Mouse (Mus musculus) naive thymus-derived CD4-positive, alpha-beta T cell, adult 2 months (primary cell): ENCODE results near the gene Srm.

ENCODE experiments used
- DNase-seq: peaks from one replicate; pipeline ENCODE4 v3.0.0-alpha.2; 2011; ENCODE audit warnings: low read depth

Srm gene

DNA sequence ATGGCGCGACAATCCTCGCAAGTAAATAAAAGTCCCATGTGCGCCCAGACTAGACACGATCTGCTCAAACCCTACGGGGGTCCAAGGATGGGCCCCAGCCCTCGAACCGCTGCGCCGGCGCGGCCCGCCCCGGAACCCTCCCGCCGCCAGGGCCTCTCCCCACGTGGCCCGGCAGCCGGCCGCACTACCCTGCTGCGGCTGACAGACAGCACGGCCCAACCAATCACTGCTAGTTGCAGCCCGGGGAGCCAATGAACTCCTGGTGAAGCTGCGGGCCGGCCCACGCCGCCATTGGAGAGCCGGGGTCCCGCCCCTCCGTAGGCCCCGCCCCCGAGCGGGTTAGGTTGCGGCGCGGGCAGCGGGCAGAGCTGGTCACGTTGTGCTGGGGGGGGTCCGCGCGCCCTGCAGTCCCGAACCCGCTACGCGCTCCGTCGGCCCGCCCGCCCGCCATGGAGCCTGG, at the start of gene Srm:
Gene Srm, plus strand, starts transcription at position 333 of the 460 bp plus-strand sequence.
- peak; percentile 95 for DNase-seq

DNA sequence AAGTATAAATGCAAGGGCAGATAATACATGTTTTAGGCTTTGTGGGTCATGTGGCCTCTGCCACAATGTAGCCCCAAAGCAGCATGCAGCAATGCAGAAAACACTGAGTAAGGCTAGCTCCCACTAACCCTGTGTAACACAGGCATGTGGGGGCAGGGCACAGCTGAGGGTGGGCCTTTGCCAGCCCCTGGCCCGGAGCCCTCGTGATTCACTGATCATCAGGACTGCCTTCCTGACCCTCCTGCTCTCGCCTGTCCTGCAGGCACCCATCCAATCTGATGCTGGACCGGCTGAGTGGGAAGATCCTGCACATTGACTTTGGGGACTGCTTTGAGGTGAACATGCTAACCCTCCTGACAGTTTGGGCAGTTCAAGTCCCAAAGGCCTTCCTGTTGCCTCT, 42.2 kb upstream of the Srm start:
- no peak for DNase-seq

DNA sequence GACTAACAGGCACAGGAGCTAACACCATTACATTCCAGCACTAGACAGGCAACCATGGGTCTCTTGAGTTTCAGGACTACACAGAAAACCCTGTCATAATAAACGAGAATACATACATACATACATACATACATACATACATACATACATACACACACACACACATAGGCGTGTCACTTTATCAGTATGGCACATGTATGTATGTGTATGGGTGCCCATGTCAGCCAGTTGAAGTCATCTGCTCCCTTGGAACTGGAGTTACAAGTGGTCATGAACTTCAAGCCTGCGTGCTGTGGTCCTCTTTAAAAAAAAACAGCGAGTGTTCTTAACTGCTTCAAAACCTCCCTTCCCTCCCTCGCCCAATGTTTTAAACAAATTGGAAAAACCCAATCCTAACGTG, 33.5 kb upstream of the Srm start:
- DNase-seq: no peak

DNA sequence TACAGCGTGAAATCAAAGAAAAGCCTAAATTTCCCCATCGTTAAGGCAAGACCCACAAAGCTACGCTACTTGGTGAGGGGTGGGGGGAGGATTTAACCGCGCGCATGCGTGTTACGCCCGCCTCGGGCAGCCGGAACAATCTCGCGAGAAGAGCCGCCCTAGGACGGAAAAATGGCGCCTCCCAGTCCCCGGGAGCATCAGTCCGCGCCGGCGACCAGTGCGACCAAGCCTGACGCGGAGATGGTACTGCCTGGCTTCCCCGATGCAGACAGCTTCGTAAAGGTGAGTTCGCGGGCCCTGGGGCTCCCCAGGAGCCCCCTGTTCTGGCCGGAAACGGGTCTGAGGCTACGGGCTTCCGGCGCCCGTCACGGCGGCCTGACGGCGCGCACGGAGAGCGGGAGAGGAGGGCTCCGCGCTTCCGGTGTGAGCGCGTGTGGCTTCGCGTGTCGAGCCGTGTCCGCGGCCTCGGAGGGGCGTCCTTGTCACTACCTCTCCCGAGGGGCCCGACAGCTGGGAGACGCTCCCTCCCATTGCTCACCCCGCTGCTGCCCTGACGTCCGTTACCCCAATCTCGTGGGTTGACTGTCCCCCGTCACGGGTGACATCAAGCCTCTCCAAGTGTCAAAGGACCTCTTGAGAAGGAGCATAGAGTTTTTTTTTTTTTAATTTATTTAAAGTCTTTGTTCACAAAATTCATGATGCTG, 32.9 kb upstream of the Srm start, which contains the start of gene Exosc10:
Gene Exosc10, plus strand, starts transcription at position 133 of the 704 bp plus-strand sequence.
- peak; percentile 96 for DNase-seq

DNA sequence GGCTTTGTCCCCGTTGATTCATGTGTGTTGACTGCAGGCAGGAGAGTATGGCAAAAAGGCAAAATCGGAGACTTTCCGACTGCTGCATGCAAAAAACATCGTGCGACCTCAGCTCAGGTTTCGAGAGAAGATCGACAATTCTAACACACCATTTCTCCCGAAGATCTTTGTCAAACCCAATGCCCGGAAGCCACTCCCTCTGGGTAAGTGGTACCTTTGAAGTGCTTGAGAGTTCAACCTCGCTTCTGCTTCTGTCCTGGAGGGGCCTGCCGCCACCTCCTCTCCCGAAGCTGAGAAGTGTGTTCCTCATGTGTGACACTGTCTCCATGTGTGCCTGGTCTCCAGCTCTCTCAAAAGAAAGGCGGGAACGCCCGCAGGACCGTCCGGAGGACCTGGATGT, 28.6 kb upstream of the Srm start:
- no peak for DNase-seq

DNA sequence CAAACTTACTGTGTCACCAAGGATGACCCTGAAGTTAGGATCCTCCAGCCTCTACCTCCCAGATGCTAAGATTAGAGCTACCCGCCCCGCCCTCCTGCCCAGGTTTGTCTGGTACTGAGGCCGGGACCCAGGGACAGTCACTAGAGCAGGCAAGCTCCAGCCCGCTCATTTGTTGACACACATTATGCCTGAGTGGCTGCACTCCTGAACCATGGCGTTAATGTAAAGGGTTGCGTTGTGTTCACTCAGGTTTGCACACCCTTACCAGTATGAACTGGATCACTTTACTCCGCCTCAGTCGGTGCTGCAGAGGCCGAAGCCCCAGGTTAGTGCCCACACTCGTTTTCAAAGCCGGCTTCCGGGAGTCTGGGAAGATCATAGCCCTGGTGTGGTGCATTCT, 27.7 kb upstream of the Srm start:
- no peak for DNase-seq

DNA sequence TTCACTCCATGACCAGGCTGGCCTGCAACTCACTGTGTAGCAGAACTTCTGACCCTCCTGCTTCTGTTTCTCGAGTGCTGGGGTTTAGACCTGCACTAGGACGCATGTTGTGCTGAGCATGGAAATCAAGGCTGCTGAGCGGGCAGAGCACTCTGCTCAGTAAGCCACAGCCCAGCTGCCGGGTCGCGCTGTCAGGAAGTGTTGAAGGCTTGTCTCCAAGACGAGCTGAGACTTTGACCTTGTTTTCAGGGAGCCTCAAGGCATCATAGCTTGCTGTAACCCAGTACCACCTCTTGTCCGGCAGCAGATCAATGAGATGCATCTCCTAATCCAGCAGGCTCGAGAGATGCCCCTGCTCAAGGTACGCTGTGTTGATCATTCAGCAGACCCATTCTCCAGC, 21.2 kb upstream of the Srm start:
- DNase-seq: no peak

DNA sequence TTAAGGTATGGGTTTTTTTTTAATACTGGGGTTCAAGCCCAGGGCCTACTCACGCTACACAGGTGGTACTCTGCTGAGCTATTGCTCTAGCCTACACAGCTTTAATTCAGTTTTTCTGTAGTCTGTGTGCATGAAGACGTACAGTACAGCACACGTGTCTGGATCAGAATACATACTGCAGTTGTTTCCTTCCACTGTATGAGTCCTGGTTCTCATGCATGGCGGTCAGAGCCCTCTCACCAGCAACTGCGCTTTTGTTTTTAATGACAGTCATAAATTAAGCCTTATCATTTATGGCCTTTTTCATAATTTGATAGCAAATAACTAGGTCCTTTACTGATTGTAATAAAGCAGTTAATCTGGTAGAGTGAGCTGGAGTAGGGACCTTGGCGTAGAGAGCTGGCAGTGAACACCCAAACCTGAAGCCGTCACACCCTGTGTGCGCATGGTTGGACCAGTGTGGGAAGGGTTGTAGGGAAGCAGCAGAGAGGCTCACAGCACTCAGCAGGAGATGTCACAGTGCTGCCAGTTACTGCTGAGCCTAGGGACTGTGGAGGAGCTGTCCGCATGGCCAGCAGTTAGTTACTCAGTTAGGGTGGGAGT, 20.5 kb upstream of the Srm start:
- DNase-seq: no peak

DNA sequence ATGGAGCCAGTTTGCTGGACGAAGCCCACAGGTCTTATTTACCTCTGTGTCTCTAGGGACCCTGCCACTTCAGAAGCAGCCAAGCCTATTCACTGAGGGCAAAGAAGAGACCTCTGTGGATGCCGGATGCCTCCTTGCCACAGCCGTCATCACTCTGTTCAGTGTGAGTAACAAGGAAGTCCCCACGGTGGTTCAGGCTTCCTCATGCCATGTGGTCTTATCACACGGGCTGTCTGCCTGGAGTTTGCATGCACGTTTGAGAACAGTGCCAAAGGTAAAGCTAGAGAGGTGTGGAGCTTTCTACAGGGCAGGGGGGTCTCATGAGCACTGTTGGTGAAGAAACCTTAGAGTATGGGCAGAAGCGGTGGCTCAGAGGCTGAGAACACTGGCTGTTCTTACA, 18.1 kb upstream of the Srm start:
- DNase-seq: no peak

DNA sequence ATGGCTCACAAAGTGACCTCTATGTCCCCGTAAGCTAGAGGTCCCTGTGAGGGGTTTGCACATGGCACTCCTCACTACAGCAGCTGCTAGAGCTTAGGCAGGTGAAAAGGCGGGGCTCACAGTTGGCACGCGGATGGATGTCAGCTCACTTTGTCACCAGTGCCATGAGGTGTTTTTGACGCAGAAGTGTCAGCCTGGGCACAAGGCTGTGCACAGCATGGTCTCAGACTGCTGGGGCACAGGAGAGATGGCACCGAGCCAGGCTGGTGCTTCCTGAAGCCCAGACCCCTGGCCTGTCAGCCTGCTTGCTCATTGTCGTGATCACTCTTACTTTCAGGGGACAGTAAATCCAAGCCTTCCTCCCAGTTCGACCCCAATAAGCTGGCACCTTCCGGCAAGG, 10.5 kb upstream of the Srm start:
- no peak for DNase-seq

DNA sequence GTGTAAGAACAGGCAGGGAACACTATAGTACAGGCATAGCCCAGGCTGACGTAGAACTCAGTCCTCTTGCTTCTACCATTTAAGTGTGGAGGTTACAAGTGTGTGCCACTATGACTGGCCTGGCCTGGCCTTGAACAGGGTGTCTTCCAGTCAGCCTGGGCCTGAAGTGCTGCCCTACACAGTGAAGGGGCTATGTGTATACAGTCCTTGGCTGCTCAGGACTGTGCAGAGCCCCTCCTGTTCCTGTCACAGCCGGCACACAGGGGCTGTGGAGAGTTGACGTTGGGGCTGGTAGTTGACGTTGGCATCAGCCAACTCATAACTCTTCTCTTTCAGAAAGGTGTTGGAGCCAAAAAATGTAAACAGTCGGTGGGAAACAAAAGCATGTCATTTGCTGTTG, 9.9 kb upstream of the Srm start:
- DNase-seq: no peak

DNA sequence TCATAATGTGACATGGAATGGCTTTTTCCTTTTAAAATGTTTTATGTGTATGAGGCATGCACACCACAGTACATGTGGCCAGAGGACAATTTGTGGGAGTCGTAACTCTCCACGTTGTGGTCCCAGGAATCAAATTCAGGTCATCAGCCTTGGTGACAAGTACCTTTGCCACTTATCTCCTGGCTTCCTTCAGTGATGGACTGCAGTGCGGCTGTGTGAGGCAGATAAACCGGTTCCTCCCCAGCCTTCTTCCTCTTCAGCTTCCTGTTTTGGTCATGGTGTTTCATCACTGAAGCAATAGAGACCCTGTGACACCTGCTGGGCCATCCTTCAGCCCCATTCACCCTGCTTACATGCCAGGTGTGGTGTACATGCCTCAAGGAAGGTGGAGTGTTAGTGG, 8.0 kb upstream of the Srm start:
- DNase-seq: no peak

DNA sequence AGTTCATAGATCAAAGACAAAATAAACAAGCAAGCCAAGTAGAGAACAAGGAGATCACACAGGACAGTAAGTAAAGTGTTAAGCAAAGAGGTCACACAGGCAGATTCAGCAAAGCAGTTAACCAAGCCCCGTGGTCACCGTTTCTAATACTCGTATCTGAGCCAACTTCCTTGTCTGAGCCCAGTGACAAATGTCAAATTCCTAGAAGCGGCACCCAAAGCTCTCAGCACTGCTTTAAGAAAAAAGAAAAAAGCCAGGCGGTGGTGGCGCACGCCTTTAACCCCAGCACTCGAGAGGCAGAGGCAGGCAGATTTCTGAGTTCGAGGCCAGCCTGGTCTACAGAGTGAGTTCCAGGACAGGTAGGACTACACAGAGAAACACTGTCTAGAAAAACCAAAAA, 4.7 kb upstream of the Srm start:
- no peak for DNase-seq

DNA sequence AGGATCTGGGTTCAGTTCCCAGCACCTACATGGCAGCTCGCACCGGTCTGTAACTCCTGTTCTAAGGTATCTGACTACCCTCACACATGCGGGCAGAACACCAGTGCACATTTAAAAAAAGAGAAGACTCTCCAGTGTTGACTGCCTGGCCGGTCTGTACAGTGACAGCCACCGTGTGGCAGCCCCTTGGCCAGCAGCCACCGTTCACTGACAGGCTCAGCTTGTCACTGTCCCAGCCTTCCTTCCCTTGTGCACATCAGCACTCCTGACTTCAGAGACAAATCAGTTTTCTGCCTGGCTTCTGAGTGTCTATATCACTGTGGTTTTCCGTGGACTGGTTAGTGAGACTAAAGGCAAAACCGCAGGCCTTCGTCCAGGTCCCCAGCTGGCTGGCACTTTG, 2.5 kb upstream of the Srm start:
- DNase-seq: no peak

DNA sequence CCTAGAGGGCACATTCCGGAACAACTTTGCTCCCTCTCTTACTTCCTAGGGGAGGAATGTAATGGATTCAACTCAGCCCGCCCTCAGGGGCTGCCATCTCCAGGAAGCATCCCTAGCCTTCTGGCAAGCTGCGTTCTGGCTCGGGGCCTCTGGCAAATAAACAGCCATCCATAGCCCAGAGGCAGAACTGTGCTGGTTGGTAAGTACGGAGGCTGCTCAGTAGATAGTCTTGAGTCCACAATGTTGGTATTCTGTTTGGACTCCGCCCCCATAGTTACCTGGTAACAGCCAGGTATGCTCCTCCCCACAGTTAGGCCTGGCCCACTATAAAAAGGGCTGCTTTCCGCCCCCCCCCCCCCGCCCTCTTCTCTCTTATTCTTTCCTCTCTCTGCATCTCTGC, 1.7 kb upstream of the Srm start:
- no peak for DNase-seq

DNA sequence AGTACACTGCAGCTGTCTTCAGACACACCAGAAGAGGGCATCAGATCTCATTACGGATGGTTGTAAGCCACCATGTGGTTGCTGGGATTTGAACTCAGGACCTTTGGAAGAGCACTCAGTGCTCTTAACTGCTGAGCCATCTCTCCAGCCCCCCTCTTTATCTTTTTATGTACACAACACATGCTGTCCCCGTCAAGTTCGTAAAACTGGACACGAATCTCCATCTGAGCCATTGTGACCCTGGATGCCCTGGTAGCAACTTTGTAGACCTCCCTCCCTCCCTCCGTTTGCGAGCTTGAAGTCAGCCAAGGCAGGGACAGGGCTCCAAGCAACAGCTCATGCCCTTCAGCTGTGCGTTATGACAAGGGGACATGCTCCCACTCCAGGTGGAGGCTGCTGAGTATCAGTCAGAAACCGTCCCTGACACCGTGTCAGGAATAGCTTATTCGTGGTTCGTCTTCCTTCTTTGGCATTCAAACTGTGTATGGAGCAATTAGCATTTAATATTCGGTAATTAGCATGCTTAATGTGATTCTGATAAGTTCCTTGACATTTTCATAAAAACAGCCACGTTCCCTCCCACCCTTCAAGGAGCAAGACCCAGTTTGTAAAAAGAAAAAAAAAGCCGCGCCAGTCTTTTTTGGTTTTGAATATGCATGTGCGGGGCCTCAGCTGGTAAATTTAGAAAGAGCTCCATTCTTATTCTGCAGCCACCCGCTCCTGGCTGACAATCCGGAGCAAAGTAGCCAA, 707 bp upstream of the Srm start:
- peak; percentile 44 for DNase-seq

DNA sequence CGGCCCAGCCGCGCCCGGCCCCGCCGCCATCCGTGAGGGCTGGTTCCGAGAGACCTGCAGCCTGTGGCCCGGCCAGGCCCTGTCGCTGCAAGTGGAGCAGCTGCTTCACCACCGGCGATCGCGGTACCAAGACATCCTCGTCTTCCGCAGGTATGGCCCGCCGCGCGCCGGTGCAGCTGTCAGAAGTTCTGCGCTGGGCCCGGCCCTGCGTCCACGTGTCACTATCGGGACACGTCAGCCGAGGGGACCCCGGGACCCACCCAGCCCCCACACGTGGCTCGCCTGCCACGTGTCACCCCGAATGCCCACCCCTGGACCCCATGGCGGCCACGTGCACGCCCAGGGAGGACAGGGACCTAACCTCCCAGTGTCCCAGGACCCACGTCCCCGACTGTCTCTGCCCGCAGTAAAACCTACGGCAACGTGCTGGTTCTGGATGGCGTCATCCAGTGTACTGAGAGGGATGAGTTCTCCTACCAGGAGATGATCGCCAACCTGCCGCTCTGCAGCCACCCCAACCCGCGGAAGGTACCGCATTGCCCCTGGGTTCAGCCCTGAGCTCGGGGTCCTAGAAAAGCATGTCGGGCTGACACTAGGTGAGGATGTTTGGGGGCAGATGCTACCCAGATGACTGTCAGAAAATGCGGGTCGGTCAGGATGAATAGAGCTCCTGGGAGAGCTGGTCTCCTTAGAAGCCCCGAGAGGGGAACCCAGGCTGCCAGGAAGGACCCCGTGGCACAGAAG, 506 bp downstream of the Srm start:
- DNase-seq: no peak

DNA sequence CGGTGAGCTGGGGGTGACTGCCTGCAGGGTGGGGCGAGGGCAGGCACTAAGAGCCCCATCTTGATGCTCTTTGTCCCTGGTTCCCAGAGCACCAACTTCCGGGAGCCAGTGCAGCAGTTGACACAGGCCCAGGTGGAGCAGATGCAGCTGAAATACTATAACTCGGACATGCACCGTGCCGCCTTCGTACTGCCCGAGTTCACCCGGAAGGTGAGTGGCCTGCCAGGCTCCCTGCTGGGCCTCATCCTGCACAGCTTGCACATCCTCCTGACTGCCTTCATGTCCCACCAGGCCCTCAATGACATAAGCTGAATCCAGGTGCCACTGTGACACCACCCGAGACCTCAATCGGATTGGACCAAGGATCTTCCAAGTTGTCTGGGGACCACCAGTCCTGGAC, 2.7 kb downstream of the Srm start:
- DNase-seq: no peak

DNA sequence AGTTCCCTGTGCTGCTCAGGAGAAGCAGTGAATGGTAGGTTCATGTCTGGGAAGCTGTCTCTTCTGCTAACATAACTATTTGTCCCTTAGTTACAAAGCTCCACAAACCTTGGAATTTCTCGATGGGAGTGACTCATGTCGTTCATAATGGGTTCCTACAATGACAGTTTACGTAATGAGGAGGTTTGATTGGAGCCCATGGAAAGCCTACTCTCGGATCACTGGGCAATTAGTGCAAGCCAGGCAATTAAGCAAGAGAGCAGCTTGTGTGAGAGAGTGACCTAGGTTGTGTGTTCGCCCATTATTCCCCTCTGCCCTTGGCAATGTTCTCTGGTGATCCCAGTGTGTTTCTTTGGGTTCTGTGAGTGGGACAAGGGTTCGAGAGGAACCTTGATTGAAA, 4.6 kb downstream of the Srm start:
- DNase-seq: no peak

DNA sequence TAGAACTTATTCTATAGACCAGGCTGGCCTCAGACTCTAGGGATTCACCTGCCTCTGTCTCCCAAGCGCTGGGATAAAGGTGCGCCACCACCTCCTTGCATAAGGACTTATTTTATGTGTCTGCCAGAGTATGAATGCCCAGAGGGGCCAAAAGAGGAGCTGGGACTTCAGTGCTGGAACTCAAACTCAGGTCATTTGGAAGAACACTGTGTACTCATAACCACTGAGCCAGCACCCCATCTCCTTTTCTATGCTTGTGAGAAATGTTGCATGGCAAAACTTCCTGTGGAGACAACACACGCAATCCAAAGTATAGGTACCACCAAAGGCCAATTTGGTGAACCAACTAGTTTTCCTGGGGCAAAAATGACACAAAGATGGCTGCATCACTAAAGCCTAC, 5.4 kb downstream of the Srm start:
- DNase-seq: no peak

DNA sequence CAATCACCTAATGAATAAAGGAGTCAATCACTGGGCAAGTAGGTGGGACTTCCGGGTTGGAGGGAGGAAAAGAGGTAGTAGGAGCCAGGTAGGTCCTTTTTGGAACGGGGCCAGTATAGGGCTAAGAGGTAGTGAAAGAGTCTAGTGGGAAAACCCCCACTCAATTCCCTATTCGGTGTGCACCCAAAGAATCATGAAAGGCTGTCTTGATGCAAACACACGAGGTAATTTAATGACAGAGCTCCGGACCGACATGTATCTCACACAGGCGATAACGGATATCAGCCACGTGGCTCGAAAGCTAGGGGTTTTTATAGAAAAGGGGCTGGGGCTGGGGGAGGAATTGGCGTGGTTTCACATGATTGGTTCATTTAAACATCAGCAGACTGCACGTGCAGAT, 7.5 kb downstream of the Srm start:
- no peak for DNase-seq

DNA sequence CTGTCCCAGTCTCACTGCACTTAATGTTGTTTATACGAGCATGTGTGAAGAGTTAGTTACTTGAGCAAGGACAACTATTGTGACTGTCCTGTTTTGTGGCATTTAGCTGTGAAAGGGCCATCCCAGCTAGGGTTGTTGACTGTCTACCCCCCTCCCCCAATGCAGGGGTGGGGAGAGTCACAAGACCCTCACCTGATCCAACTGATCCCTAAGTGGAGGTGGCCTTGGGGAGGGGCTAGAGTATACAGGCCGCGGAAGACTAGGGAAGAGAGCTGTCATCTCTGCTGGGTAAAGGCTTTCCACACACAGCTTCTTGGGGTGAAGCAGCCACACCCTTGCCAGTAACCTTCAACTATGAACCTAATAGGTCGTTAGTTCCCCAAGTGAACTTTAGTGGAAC, 9.0 kb downstream of the Srm start:
- no peak for DNase-seq

DNA sequence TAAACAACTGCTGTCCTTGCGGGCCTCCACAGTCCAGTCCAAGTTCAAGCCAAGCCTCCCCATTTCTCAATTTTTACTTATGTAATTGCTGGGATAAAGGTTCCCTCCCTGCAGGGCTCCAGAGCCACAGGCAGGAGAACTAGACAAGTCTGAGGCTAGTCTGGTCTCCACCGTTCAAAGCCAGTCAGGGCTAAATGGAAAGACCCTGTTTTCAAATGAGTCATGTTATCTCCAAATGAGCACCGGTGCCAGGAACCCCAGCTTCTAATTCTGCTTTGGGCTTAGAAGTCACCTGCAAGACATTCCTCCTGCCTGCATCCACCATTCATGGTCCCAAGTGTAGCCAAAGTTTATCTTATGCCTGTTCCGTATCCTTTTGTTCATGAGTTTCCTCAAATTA, 10.6 kb downstream of the Srm start:
- no peak for DNase-seq
